Mouse (Mus musculus): ENCODE results near the gene Capg.

Gene Capg

GRCm38 (mm10) chr6:72607676-72608075 lies 63.5 kb downstream of the Capg start:
- no peak for DNase-seq (ENCODE audit: low spot score in 2 of 2)

GRCm38 (mm10) chr6:72608662-72609184 lies 64.5 kb downstream of the Capg start:
- no peak for DNase-seq (ENCODE audit: low spot score in 2 of 2)

- no peak for DNase-seq (ENCODE audit: low spot score in 2 of 2)
Measured at GRCm38 (mm10) chr6:72610261-72610660, 66.1 kb downstream of the Capg start.

All from right cerebral cortex, postnatal 10 days (tissue).